Mouse (Mus musculus): ENCODE measurements at regions not wholly inside any gene's neighbourhood (a gene's known extent, or its start where the extent isn't known, plus 50 kb on each side); places are given as distances from the start of the nearest gene placed in this dataset.

DNA sequence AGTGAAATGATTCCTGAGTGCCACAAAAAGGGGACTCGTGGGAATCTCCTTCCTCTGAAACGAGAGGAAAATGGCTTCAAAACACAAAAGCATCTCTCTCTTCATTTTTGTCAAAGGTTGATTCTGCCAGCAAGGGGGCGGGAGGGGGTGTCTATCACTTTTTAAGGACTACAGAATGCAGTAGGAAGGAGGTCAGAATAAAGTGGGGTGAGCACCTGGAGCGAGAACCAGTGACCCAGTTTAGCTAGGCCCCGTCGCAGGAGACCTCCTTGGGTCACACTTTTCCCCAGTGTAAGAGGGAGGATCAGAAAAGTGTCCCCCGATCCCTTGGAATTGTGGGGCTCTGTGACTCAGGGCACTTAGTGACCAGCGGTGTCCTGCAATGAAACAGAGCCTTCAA, 133.1 kb downstream of the Tgfb2 start:
- DNase-seq (ENCODE audit: low spot score in 2 of 2) = no peak

DNA sequence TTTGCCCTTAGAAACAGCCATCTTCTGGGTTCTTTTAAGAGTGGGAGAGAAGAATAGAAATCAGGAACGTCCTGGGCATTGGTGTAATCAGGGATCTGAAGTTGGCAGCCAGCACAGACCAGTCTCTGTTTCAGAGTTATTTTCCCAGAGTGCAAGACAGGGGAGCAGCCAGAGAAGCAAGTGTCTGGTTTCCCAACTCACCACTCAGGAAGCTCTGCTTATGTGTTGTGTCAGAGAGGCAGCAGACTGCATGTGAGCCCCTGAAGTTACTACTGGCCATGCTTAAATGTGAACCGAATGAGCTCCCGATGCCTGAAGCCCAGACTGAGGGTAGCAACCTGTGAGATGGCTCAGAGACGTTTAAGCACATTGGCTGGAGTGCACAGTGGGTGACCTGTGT, 133.7 kb downstream of the Tgfb2 start:
- no peak for DNase-seq (ENCODE audit: low spot score in 2 of 2)

DNA sequence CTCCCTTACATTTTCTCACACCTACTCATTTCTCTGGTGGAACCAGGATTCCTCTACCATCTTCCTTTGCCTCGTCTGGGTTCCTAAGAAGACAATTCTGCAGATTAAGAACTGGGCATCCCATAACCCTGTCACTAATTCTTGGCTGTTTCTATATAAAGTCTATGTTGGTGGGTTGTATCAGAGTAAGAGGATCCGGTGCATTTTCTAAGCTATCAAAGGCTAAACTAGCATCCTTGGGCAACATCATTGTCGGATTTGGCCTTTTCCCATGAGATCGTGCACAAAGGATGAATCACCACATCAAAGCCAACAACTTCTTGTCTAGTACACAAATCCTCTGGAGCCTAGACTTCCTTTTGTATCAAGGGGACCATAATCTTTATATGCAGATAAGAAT, 137.3 kb downstream of the Tgfb2 start:
- DNase-seq (ENCODE audit: low spot score in 2 of 2) = no peak

DNA sequence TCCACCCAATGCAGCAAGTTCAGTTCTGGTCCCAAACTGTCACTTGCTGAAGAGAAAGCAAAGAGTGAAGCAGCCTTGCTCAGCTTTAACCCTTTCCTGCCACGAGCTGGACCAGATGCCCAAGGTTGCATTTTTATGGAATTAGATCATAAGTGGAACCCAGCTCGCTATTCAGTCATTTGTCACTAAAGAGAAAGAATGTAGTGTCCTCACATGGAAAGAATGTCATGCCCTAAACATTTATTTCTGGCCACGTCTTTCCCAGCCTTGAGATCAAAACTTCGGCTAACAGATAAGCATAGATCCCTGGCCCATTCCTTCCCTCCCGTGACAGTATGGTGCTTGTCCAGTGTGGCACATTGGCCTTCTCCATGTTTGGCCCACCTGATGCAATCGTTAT, 137.7 kb downstream of the Tgfb2 start:
- no peak for DNase-seq (ENCODE audit: low spot score in 2 of 2)

DNA sequence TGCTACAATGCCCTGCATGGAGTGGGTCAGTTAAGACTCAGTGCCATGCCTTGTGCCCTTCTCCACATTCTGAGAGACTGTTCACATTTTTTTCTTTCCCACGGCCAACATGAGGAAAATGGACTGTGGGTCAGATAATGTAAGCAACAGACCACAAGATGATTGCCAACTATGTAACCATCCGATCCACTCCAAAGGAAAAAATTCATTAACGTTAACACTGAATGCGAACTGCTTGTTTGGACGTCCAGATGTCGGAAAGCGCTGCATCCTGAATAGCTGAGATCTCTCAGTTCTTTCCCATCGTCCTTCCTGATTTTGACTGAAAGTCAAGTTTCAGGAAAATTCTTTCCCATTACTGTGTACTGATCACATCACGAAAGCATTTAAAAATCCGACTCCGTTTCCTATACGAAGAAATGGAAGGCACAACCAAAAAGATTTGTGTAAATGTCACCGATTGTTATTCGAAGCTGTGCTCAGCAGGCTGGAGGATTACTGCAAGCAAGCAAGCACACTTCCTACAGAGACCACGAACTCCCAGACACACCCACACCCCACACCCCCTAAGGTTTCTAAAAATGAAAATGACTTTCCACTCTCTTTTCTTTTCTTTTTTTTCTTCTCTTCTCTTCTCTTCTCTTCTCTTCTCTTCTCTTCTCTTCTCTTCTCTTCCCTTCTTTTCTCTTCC, 138.5 kb downstream of the Tgfb2 start:
- no peak for DNase-seq (ENCODE audit: low spot score in 2 of 2)

DNA sequence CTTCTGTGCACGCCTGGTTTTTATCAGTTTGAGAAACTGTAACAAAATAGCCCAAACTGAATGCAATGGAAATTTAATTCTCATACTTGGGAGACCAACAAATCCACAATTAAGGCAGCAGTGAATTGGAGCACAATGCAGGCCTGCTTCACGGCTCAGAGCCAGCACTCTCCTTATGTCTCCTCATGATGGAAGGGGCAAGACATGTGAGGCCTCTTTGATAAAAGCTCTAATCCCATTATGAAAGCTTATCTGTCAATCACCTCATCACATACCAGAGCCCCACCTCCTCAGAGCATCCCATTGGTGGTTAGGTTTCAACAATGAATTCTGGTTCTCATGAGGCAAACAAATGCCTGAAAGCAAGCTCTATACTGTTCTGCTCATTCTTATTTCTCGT, 143.8 kb downstream of the Tgfb2 start:
- DNase-seq (ENCODE audit: low spot score in 2 of 2) = no peak

DNA sequence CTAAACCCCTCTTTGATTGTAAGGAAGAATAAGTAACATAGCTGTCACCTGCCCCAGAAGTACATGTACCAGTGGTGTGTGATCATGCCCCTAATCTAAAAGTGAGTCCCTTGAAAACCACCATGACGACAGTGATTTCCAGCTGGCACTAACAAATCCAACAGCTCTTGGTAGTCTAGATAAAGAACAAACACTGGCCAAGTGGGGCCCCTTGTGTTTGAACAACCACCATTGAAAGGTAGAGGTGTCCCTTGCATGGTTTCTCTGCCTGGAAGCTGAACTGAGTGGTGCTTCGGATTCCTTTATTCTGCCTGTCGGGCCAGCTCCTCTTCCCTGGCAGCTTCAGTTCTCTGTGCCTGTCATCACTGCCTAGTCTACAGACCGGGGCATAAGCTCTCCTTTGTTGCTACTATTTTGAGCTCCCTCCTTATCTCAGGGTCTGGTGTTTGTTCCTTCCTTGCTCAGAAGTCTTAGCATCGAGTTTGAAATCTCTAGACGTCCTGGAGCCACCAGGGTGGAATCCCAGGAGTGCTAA, 150.3 kb downstream of the Tgfb2 start:
- DNase-seq (ENCODE audit: low spot score in 2 of 2) = no peak

DNA sequence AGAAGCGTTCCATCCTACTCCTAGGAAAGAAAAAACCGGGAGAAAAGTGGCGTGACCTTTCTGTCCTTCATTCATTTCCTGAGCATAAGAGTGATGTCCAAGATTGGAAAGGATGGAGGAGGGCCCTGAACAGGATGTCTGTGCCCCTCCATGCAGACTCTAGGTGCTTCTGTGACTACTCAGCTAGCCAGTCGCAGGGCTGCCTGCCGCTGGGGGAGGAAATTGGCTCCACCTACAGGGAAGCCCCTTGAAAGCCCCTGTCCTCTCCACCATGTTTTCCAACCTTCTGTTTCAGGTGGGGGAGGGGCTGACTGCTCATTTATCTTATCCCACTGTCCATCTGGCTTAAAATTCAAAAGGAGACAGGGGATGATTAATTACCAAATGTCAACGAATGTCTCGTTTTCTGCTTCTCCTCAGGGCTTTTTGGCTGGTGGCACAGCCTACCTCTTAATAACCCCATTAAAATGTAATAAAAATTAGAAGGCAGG, 151.2 kb downstream of the Tgfb2 start:
- DNase-seq (ENCODE audit: low spot score in 2 of 2) = no peak

DNA sequence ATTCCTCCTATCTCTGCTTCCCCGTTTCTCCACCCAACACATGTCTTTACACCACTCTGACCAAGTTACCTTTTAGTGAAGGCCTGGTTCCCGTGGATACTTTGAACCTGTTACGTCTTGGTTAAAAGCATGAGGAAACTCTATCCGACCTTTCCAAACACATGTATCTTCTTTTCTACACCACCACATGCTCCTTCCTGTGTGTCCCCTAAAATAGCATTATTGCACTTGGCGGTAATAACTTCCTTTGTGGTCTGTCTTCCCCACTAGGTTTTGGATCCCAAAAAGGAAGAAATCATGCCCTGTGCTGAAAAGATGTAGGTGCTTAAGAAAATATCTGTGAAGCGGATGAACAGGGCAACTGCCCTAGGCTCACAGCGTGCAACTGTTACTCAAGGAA, 153.1 kb downstream of the Tgfb2 start:
- no peak for DNase-seq (ENCODE audit: low spot score in 2 of 2)

DNA sequence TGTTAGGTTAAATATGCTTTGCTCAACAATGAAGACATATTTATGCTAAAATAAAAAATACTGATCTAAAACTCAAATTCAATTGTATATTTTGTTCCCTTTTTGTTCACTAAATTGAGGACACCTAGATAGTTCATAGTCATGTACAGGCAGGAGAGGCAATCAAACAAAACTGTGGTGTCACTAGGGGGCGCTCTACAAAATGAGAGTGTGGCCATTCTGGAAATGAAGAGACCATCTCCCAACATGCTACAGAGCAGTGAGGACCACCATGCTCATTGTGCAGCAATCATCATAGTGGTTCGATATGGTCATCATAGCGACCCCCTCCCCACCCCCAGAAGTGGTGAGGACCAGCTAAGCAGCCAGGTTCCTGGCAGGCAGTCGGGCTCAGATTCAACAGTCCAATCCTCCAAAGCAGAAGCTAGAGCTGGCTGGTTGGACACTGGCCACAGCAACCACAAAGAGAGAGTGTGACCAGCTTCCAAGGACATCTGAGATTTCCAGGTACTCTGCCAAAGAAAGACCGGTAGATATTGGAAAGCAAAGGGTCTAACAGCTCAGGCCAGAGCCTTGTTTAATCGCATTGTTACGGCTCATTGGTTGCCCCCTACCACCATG, 155.4 kb downstream of the Tgfb2 start:
- peak in 1 of 2 experiments; percentile 6 for DNase-seq (ENCODE audit: low spot score in 2 of 2)

DNA sequence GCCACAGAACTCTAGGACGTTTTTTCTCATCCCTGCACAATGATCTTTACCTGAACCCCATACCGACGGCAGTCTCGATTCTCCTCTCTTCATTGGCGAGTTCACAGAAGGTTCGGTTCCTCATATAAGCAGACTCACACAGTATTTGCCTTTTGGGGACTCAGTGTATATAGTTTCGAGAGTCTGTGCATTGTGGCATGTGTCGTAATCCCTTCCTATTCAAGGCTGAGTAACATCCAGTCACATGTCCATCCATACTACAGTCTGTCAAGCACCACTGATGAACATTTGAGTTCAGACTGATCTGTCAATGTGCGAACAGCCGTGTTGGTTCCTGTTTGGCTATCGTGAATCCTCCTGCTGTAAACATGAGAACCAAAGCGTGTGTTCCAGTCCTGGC, 156.6 kb downstream of the Tgfb2 start:
- no peak for DNase-seq (ENCODE audit: low spot score in 2 of 2)

DNA sequence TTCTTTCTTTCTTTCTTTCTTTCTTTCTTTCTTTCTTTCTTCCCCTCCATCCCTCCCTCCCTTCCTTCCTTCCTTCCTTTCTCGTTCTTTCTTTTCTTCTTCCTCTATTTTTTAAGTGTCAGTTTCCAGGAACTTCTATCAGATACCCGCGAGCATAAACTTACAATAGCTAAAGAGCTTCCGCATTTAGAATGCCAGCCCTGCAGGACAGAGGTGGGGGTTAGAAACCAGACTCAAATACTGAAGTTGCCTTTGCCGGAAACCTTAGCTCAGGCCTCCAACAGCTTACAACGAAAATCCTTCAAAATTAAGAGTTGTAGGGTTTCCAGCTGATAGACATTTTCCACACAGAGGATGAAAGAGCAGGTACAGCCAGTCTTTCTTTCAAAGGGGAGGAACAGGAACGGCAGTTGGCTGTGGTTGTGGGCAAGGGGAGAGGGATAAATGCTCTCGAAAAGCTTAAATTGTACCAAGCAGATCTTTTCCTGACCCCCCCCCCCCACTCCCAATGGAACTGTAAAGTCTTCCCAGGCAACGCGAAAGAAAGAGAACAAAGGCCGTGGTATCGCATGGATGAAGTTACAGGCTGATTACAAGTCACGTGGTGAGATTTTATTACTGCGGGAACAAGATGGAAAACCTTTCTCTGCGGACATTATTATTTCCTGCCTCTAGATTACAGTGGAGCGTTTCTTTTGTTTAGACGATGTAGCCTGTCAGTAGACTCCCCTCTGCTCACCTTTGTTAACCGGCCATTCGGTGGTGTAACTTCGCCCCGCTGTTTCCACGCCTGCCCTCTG, 159.2 kb downstream of the Tgfb2 start:
- DNase-seq (ENCODE audit: low spot score in 2 of 2) = no peak

DNA sequence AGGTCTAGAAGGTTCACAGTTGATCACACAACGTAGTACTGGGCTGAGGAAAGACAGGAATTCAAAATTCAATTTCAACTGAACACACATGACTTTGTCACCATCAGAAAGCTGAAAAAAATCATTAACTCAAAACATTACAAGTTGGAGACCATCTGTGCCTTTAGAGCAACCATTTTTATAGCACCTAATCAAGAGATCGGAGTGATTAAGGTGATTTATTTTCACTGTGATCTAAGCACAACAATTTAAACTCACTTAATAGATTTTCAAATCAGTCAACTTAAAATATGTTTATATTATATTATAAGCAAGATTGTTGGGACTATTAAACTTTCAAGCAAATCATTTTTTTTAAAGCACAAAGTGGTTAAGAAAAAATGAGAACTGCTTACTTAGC, 165.7 kb downstream of the Tgfb2 start:
- DNase-seq (ENCODE audit: low spot score in 2 of 2) = no peak

DNA sequence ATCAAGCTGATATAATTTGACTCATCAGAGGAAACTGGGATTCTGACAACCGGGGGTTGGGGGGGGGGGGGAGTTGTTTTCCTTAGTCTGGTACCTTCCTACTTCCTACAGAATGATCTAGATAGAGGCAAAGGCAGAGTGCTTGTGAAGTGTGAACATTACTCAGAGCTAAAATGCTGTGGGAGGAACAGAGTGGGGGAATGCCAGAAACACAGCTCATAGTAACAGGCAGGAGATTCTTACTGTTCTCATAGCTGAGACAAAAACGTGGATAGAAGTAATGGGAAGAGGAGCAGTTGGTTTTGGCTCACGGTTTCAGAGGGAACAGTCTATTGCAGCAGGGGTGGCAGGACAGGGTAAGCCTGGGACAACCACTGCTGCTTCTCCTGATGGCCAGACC, 167.6 kb downstream of the Tgfb2 start:
- DNase-seq (ENCODE audit: low spot score in 2 of 2) = no peak

DNA sequence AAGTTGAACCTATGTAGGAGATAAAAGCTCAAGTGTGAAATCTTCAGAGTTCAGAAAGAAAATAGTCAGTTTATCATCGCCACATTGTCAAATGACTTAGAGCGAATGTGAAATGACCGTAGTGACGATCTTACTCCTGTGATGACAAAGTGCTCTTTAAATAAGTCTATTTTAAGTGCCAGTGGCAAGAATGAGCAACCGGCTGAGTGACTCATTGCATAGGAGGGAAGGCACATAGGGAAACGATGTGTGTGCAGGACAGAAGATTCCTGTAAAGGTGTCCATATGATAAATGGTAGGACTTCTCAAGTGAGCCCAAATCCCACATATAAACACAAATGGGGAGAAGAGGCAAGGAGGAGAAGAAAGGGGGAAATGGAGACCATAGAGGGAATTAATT, 189.8 kb downstream of the Tgfb2 start:
- no peak for DNase-seq (ENCODE audit: low spot score in 2 of 2)

DNA sequence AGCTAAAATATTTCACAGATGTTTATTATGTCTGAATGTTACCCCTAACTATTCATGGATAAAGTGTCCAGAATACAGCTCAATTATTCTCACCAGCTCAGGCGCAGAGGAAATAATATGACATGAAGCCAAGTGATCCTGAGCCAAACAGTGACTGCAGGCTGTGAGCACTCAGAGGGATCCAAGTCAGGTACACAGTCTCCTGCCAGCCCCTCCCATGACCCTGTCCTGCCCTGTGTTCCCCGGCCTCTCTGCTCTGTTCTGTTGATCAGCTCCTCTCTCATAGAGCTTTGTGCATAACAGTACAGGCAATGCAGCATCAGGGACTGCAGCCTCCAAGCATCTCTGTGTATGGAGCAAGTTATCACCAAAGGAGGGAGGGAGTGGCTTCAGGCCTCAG, 190.7 kb downstream of the Tgfb2 start:
- no peak for DNase-seq (ENCODE audit: low spot score in 2 of 2)

DNA sequence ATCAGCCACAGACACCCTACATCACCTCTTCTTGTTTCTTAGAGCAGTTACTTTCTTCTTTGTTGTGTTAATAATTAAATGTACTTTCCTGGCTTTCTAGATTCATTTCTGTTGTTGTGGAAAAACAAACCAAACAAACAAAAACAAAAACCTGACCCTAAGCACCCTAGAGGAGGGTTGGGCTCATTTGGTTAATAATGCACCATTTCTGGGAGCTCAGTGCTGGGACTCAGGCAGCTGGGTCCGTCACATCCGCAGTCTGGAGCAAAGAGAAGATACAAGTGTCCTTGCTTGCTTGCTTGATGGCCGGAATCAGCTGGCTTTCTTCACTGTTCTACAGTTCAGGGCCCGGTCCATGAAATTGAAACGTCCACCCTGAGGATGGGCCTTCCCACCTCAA, 191.9 kb downstream of the Tgfb2 start:
- no peak for DNase-seq (ENCODE audit: low spot score in 2 of 2)

DNA sequence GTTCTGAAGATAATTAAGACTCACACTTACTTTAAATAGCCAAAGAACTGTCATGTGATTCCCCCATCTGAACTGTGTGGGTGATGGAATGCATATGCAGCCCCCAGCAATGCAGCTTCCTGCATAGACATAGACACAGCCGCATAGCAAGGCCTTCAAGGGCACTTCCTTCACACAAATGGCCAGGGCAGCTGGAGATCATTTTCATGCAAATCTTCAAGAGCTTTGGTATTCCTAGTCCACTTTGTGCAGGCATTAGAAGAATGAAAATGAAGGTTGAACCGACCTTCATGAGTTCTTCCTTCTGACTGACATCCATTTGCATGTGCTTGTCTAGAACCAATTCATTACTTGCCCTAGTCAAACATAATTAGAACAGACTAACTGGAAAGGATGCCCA, 195.3 kb downstream of the Tgfb2 start:
- DNase-seq (ENCODE audit: low spot score in 2 of 2) = no peak

DNA sequence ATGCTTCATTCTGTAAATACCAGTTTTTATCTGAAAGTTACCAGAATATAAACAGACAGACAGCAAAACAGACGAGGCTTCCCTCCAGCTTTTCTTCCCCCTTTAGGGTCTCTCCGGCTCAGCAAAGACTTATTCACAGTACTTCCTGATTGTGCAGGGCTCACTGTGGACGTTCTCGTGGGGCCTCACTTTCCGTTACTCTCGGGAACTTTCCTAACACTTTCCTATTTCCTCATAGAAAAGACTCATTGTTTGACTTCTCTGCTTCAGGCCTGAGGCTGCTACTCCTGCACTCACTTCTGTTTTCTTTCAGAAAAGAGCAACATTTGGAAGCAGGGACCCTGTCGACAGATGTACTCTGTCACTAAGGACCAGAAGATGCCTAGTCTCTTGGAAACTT, 197.4 kb downstream of the Tgfb2 start:
- DNase-seq (ENCODE audit: low spot score in 2 of 2) = no peak

DNA sequence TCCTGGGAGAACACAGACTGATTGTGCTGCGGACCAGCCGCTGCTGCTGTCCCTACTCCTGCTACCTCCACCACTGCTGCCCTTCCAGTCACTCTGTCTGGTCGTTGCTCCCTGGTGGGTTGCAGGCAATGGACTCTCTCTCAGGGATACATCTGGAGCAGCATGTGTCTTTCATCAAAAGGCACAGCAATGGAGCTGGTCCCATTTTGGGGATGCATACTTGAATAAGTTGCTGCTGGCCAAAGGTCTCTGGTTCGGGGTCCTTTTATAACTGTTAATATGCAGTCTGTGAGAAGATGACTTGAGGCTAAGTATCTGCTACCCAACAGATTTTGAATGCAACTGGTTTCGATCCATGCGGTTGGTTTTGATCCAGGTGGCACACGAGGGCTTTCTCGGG, 197.8 kb downstream of the Tgfb2 start:
- no peak for DNase-seq (ENCODE audit: low spot score in 2 of 2)

DNA sequence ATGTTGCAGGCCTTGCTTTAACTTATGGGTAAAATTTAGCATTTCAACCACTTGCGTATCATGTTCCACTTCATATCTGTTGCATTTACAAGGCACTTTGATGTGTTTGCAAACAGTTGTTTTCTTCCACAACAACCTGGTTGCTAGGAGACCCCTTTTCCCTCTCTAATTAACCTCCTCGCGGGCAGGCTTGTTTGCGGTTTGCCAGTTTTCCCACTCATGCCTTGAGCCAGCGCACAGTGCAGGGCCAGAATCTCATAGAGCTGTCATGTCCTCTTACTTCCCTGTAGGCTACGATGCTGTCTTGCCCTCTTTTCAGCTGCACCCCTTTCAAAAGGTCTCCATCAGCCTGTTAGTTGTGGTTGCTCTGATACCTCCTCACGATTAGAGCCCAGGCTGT, 199.3 kb downstream of the Tgfb2 start:
- no peak for DNase-seq (ENCODE audit: low spot score in 2 of 2)

DNA sequence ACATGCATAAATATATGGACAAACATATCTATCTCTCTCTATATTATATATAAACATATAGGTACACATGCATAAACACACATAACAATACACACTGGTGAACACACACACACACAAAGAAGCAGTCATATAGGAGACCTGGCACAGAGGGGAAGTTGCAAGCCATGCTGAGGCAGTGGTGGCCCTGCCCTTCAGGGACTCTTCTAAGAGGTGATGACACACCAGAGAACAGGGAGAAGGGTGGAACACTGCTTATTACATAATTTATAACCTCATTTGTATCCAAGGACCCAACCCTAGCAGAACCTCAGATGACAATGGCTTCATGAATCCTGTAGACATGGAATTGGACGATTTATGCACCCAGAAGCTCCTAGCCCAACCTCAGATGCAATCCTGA, 199.9 kb downstream of the Tgfb2 start:
- no peak for DNase-seq (ENCODE audit: low spot score in 2 of 2)

Data from thymus, postnatal 10 days (tissue).